Mouse (Mus musculus) thymus, postnatal 14 days (tissue): ENCODE data around the gene Sult4a1.

Experiments used
- DNase-seq: peaks from one replicate; pipeline ENCODE4 v3.0.0; 2021

Gene Sult4a1

DNA sequence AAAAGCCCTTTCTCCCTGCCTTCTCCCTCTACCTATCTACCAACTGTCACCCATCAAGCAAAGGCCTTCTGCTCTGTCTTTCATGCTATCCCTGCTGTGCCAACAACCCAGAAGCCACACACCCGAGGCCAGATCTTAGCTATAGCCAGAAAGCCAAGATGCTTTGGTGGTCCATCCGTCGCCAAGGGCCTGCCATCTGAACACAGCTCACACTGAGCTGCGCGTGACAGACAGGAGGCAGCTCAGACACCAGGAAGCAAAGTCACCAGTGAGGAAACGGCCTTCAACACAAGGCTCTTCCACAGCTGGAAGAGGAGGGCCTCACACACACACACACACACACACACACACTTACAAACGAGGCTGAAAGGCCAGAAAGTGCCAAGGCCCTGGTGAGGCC lies 10.6 kb downstream of the Sult4a1 start:
- no peak for DNase-seq

GRCm38 (mm10) chr15:84086775-84087174 lies 18.8 kb downstream of the Sult4a1 start:
- no peak for DNase-seq

GRCm38 (mm10) chr15:84086364-84086763 lies 19.2 kb downstream of the Sult4a1 start:
- DNase-seq: no peak

DNA sequence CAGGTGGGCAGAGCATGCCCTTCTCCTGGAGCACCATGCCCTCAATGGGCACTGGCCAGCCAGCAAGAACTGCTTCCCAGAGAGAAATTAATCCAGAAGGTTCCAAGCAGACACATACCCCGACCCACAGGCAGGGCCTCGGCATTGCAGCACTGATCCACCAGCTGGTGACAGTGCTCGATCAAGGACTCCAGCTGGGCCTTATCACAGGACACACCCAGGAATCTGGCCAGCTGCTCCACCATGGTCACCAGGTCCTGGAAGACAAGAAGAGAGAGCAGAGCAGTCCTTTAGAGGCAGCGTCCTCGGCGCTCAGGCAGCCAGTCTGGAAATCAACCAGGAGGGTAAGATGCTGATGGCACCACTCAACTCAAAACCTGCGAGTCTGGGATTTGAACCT lies 25.5 kb downstream of the Sult4a1 start:
- DNase-seq: no peak

DNA sequence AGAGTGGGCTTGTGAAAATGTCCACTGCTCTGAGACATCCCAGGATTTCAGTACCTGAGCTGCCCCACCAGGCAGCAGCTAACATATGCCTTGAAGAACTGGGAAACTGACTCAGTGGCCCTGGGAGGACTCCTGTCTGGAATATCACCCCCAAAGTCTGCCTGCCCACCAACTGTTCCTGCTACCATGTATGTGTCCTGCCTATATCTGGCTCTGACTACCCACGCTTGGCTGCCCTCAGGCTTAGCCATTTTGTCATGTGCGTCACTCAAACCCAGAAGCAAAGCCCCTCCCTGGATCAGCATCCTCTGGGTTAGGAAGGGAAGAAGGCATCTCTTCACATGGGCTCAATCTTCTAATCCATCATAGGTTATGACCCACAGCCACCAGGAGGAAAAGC lies 26.0 kb downstream of the Sult4a1 start:
- DNase-seq: no peak

DNA sequence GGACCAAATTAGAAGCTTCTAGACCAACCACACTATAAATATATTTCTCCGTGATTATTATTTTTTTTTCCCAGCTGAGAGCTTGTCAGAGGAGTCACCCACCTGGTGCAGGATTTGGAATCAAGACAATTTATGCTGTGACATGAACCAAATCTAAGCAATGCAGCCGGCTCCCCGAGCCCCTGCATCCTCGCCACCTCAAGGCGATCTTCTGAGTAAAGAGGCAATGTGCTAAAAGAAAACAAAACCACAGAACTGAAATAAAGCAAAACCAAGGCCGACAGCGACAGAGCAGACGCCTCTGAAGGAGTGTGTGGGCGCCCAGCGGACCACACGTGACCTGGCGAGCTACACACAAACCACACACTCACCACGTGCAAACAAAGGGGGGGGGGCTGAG lies 26.9 kb downstream of the Sult4a1 start:
- DNase-seq: no peak

DNA sequence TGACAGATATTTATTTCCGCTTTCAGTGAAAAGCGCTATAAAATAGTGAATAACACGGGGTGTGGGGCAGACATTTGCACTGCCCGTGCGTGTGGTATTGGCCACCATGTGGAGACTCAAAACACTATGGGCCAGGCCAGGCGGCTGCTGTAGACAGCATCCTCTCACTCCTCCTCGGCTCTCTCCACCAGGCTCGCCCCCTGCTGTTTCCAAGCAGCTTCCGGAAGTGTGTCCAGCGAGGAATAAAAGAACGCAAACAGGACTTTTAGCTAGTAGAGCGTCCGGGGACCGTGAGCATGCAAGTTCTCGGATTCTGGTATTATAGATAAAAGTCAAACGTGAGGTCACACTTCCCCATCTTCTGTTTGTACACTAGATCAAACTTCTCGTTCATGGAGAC lies 28.4 kb downstream of the Sult4a1 start:
- DNase-seq: no peak

- DNase-seq: peak; percentile 7
Measured at GRCm38 (mm10) chr15:84074705-84075185, 30.8 kb downstream of the Sult4a1 start.

GRCm38 (mm10) chr15:84073911-84074704 lies 31.4 kb downstream of the Sult4a1 start:
- DNase-seq: peak; percentile 44

GRCm38 (mm10) chr15:84073058-84073457 lies 32.5 kb downstream of the Sult4a1 start:
- DNase-seq: no peak

DNA sequence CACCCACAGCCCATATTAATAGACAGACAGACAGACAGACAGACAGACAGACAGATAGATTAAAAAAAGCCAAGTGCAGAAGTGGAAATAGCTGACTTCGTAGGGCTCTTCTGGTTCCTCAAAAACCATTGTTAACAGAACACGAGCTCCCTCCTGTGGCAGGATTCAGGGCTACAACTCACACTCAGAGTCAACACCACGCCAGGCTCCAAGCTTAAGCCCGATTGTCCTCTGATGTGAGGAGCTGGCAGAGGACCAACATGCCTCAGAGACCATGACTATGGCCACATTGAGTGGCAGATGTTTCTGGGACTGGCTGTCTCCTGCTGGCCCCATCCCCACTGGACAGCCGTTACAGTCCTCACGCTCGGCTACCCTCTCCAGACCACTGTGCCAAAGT lies 33.3 kb downstream of the Sult4a1 start:
- peak; percentile 10 for DNase-seq

DNA sequence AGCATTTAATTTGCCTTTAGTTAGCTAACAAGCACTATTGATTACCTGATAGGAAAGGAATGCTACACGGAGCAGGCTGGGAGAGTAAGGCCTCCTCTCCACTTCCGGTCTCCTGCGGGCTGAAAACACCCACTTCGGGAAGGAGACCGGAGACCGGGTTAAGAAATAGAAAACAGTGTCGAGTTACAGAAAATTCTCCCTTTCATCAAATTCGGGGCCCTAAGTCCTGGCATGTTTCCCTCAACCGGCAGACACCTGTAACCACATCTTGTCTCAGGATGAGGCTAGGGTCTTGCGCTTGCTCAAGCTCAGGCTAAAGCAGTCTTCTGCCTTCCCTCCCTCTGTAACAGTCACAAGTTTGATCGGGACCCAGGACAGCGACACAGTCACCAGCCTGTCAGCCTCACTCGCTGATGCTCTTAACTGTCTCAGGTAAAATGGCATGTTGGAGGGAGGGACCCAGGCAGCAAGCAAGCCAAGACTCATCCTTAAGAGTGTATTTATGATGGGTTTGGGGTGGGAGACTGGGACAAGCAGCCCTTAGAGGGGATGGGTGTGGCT lies 35.4 kb downstream of the Sult4a1 start:
- DNase-seq: no peak

DNA sequence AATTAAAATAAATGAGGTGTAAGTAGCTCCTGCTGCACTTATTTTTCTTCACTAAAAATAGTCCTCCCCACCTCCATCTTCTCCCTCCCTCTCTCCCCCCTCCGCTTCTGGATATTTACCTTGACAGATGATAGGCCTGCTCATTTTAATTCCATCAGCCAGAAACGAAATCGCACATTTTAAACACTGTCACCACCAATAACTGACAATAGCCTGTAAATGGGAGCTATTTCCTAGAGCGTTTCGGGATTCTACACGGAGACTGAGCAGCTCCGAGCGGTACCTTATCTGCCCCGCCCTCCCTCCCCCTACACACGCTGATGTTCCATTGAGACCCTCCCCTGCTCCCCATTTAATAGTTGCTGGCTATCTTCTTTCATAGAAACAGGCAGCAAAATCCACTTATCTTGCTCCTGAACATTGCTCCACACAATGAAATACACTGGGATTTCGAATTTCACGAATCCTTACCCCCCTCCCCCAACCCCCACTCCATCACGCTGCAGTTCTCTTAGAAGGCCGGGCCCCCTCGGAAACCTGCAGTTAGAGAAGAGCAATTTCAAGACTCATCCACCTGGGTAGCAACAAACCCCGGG lies 36.0 kb downstream of the Sult4a1 start:
- DNase-seq: no peak

DNA sequence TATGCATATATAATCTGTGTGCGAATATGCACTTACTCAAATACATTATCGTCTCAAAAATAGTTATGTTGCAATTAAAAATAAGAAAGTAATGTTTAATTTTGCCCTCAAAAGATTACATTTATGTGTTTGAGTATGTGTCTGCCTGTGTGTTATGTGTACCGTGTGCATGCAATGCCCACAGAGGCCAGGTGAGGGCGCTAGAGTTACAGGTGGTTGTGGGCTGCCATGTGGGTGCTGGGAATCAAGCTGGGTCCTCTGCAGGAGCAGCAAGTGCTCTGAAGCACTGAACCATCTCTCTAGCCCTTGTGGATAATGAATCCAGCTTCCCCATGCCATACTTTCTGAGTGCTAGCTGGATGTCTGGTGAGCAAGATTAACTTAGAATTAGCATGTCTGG lies 39.9 kb downstream of the Sult4a1 start:
- DNase-seq: no peak

GRCm38 (mm10) chr15:84065140-84065539 lies 40.4 kb downstream of the Sult4a1 start, which contains the start of gene Efcab6:
Gene Efcab6 (minus strand): TSS chr15:84065379.
- DNase-seq: no peak

GRCm38 (mm10) chr15:84058841-84059240 lies 46.7 kb downstream of the Sult4a1 start:
- no peak for DNase-seq

DNA sequence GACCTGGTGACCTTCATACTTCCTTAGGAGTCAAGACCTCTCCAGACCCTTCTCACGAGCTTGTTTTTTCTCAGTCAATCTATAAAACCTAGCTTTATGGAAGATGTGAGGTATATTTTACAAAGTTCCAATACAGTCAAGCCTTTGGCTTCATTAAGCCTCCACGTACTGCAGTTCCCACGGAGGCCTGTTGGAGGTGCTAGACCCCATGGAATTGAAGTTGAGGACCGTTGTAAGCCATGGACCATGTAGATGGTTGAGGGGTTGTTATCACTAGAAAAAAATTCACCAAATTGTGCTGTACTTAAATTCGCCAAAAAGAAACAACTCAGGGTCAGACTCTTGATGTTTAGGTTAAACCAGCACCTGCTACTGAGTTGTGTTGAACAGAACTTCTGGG lies 49.5 kb downstream of the Sult4a1 start:
- no peak for DNase-seq

GRCm38 (mm10) chr15:84053859-84054258 lies 51.7 kb downstream of the Sult4a1 start:
- DNase-seq: peak; percentile 31

GRCm38 (mm10) chr15:84053240-84053639 lies 52.3 kb downstream of the Sult4a1 start:
- DNase-seq: no peak

- DNase-seq: no peak
Measured at GRCm38 (mm10) chr15:84052390-84052789, 53.2 kb downstream of the Sult4a1 start.

DNA sequence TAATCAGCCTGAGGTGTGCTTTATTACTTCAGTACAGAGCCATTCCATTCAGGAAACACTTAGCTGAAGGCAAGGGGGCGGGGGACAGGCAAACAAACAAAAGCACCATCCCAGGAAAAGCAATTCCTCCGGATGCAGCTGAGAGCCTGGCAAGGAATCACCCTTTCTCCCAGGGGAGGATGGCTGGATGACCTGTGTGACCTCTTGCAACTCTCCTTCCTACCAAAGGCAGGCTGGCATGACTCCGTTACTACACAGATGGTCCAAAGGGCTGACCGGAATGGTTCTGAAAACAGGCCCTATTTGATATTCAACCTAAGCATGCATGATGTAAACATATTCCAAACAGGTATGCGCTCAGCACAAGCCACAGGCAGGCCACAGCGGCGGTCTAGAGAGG lies 56.0 kb downstream of the Sult4a1 start:
- DNase-seq: no peak

DNA sequence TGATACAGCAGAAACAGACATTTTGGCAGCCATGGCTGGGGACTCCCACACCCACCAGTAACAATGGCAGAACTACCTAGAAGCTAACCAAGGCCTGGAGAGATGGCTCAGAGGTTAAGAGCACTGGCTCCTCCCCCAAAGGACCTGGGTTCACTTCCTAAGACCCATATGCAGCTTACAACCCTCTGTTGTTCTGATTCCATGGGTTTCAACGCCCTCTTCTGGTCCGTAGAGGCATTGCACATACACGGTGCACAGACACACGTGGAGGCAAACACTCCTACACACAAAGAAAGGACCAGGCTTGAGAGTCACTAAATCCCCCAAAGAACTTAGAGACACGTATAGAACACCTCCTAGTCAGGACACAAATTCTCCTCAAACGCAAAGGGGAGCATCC lies 60.0 kb downstream of the Sult4a1 start:
- DNase-seq: no peak

- no peak for DNase-seq
Measured at GRCm38 (mm10) chr15:84037067-84037466, 68.5 kb downstream of the Sult4a1 start.
